Mouse (Mus musculus) kidney, adult 2 months (tissue): ENCODE results near the gene Ddx23.

Experiments
- CTCF ChIP-seq: fragments of 200-500 bp; conservative IDR thresholded peaks from 2 replicates; pipeline ENCODE4 v1.5.1; 2011; ENCODE audit warnings: low read depth, mild to moderate bottlenecking, control low read depth, low read length, moderate library complexity, mixed read lengths; ENCODE audit not compliant: insufficient read depth, insufficient read length
- POLR2A ChIP-seq: fragments of 200-500 bp; IDR thresholded peaks from one replicate; pipeline ENCODE4 v1.6.1; 2011; ENCODE audit warnings: low read depth, low read length, control low read depth

DNA sequence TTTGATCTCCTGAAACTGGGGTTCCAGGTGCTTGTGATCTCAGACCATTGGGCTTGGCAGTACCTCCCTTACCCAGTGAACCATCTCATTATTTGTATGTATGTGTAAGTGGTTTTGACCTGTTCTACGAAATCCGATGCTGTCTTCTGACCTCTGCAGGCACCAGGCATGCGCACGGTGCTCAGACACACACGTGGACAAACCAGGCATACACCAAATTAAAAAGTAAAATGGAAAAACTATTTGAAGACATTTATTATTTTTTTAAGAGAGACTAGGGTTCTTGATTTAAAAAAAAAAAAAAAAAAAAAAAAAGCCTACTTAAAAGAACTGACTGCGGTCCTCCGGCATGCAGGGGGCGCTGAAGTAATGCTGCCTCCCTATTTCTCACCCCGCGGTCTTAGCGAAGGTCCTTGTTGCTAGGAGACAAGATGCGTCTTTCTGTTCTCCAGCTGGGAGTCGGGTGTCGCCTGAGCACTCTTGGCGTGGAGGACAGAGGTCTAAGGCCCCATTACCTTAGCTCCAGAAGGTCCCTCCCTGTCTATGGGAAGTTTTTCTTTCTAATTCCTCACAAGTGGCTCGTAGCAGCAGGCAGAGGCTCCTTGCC is 45.2 kb upstream of the Ddx23 start, which contains the start of gene Ccdc65:
- peak; percentile 75 for TF ChIP-seq CTCF
- no peak for TF ChIP-seq POLR2A
